Mouse (Mus musculus) left cerebral cortex, adult 9 months (tissue): ENCODE measurements around the gene Cyp4f13.
A peak's percentile ranks its signal among the peaks of the same experiment; 100 is the strongest.

Source experiments
- DNase-seq, 2 experiments: peaks; one replicate each; pipeline ENCODE4 v3.0.0; 2022; ENCODE audit warnings: low spot score in 2 of 2

Gene Cyp4f13

GRCm38 (mm10) chr17:32905239-32905638 lies 42.0 kb downstream of the Cyp4f13 start:
- peak in 1 of 2 experiments; percentile 40 for DNase-seq

GRCm38 (mm10) chr17:32904414-32904813 lies 42.8 kb downstream of the Cyp4f13 start:
- DNase-seq: no peak

GRCm38 (mm10) chr17:32901751-32902525 lies 45.3 kb downstream of the Cyp4f13 start:
- no peak for DNase-seq

GRCm38 (mm10) chr17:32895421-32895820 lies 51.8 kb downstream of the Cyp4f13 start:
- no peak for DNase-seq

GRCm38 (mm10) chr17:32893901-32894300 lies 53.3 kb downstream of the Cyp4f13 start:
- DNase-seq: no peak

- DNase-seq: peak; percentile 85 to 94
Measured at GRCm38 (mm10) chr17:32891239-32892180, 55.7 kb downstream of the Cyp4f13 start, which contains the start of gene Zfp870. Gene Zfp870, minus strand, starts transcription at chr17:32891642.

- DNase-seq: no peak
Measured at GRCm38 (mm10) chr17:32890852-32891238, 56.4 kb downstream of the Cyp4f13 start.

- no peak for DNase-seq
Measured at GRCm38 (mm10) chr17:32889611-32890010, 57.6 kb downstream of the Cyp4f13 start.

- DNase-seq: no peak
Measured at GRCm38 (mm10) chr17:32880320-32881218, 66.6 kb downstream of the Cyp4f13 start.

- no peak for DNase-seq
Measured at GRCm38 (mm10) chr17:32878773-32879172, 68.4 kb downstream of the Cyp4f13 start.

GRCm38 (mm10) chr17:32877471-32878171 lies 69.6 kb downstream of the Cyp4f13 start:
- DNase-seq: no peak
